Mouse (Mus musculus) testis, postnatal 14 days (tissue): ENCODE results near the gene Lurap1l.
A peak's percentile ranks its signal among the peaks of the same experiment; 100 is the strongest.

Source experiments
- DNase-seq: peaks from one replicate; pipeline ENCODE4 v3.0.0; 2021; ENCODE audit warnings: low spot score

The Lurap1l gene

GRCm38 (mm10) chr4:80917812-80918211 is 7.4 kb downstream of the Lurap1l start:
- DNase-seq: no peak

- DNase-seq: no peak
Observed at GRCm38 (mm10) chr4:80918526-80919129, 8.2 kb downstream of the Lurap1l start.

- no peak for DNase-seq
Observed at GRCm38 (mm10) chr4:80919217-80919867, 8.9 kb downstream of the Lurap1l start.

DNA sequence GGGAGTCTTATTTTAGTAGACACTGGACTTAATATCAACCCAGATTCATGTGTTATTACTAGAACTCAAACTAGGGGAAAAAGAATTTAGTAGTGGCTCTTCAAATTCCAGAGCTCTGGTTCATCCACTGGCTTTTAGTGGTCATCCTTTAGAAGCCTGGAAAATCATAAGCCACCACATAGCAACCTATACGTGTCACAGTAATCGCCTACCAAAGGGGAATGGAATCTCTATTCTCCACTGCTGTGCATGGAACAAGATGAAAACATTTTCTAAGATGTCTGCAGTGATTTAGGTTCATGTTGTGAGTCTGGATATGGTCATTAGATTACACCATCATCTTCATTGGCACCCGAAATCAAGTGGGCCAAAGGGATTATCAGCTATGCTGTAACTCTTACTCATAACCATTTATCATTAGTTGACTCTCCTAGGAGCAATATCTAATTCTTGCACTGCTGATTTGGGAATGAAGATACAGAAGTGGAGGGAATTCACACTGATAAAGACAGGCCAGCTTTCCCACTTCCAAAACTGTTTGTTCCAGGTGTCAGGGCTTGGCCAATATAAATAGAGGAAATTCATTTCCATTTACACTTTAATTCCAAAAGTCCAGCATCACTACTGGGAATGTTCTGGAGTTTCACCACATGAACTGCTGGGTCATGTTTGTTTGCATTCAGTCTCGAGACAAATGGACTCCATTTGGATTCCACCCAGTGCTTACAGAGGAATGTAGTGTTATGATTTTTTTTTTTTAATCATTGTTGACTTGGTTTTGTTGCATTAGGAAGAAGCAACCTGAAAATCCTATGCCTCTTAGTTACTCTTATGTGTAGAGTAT is 11.4 kb downstream of the Lurap1l start:
- no peak for DNase-seq

DNA sequence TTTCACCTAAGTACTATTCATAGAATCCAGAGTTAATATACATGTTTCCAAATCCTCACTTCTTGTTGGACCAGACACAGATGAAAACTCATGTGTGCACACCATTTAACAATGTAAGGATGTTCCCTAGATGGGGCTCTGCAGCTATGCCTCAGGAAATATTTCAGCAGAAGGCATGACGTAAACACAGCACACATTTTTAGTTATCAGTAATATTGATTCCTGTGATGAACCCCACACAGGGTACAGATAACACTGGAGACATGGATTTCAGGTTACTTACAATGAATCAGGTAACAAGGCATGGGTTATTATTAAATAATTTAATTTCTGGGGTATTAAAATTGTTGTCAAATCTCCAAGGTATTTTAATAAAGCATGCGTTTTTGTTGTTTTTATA is 12.2 kb downstream of the Lurap1l start:
- no peak for DNase-seq

DNA sequence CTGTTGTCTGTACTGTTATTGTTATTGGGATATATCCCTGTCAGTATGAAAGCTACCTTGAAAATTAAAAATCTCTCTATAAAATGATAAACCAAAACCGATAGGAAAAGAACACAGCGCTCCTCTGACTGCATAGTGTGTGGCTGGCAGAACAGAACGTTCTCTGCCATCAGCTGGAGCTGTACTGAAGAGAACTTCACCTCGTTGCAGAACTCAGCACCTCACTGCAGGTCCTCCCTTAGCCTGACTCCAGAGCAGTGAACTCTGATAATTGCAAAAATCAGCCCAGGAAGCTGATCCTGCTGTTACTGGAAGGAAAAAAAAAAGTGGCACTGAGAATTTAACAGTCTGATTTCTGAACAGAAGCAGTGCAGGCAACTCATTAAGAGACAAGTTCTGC is 14.4 kb downstream of the Lurap1l start:
- peak; percentile 11 for DNase-seq

DNA sequence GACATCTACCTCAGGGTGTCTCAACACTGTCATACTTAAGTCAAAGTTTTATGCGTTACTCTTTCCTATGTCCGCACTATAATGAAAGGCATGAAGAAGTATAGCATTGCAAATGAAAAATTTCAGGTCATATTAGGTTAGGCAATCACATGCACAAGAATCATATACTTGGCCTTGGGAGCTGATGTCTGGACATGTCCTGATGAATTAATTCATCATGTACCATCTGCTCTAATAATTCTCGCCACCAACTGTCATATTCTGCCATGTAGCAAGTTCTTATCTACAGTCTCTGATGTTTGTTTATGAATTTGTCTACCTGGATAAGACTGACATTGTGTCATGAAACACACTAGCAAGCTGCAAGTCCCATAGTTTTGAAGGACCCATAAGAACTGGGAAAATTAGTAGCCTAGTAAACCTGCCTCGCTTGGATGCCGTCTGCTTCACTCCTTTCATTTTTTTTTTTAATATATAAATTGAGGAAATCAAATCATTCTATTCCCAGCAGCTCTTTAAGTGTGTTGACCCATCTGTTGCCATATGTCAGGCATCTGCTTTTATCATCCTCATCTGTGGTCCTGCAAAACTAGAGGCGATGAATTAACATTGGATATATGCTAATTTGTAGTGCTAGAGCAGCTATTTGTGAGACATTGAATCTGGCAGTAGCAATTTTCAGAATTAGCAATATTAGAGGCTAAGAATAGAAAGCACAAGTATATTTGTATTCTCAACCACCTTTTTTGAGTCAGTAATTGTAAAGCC is 15.5 kb downstream of the Lurap1l start:
- no peak for DNase-seq

DNA sequence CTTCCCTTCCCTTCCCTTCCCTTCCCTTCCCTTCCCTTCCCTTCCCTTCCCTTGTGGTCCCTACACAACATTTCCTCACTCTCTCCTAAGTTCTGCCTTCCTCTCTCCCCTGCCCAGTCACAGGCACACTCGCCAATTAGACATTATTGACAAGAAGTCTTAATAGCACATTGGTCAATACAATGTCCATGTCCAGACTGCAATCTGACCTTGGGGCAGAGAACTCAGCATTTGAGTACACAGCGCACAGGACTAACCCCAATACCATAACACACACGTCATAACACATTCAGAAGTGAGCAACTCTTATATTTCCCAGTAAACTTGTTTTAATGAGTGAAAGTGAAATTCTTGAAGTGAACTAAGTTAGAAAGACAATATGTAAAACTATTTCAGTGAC is 24.3 kb downstream of the Lurap1l start:
- no peak for DNase-seq

DNA sequence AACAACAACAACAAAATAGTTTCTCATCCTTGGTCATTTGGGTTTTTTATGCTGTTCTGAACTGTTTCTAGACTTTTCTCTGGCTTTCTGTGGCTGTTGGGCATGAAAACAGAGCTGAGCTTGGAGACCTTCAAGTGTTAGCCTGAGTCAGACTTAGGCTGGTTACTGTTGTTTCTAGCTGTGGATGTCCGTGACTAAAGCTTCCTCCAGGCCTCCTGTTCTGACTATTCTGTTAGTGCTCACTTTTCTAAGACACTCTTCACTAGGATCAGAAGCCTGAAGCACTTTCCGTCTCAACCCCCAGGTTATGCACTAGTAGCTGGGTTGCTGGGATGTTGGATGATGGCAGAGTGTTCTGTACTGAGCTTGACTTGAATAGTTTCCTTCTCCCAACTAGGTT is 28.7 kb downstream of the Lurap1l start:
- DNase-seq: no peak

DNA sequence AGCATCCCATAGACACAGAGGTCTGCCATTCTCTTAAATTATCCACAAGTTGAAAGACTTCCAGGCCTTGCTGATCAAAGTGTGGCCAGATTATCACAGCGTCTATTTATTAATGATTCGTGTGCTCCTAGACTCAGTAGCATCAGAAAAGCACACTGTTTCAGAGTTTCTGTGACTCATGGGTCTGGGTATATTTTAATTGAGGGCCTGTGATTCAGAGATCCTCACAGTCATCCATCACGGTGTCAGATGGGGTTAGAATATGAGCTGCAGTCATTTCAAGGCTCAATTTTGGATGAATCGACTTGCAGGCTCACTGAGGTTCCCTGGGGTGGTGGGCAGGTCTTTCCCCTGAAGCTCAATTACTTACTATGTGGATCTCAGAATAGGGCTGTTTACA is 30.5 kb downstream of the Lurap1l start:
- DNase-seq: no peak

DNA sequence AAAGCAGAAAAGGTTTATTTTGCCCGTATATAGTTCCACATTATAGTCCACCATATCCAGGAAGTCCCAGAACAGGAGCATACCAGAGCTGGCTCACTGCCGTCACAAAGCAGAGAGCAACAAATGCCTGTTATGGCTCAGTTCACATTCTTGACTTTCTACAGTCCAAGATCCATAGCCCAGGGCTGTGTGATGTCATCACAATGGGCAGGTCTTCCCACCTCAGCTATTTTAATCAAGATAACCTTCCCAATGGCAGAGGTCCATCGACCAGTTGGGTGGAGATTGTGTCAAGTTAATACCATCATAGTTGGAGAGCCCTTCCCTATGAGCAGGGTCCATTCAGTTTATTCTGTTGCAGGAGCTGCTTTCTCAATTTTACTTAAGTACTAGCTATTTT is 31.5 kb downstream of the Lurap1l start:
- DNase-seq: no peak

DNA sequence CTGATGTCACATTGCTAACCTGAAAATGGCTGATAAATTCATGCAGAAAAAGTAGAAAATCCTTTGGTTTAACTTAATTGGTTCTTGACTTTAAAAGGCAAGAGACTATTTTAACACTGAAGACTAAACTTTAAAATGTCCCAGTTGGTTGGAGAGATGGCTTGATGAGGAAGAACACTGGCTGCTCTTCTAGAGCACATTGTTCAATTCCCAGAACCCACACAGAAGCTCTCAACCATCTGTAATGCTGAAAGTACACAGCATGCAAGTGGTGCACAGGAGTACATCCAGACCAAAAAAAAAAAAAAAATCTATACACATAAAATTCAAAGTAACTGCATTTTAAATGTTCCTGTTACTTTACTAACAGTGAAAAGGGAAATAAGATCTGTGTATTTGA is 34.2 kb downstream of the Lurap1l start:
- no peak for DNase-seq

- no peak for DNase-seq
Observed at GRCm38 (mm10) chr4:80949110-80949509, 38.7 kb downstream of the Lurap1l start.

DNA sequence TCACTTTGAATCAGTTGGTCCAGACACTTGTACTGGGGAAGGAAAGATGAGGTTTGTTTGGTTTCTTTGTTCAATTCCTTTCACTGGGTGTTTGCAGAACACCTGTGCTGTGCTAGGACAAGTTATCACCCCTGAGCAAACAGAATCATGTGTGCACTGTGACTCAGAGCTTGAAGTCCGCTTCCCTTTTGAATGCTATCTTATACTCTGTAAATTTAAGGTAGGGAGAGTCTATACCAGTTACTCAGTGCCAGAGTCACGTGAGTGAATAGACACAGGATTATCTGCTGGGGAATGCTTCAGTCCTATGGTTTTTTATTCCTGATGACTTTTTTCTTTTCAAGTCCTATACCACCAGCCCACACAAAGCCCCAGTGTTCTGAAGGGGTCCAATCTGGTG is 39.3 kb downstream of the Lurap1l start:
- no peak for DNase-seq

GRCm38 (mm10) chr4:80950280-80950781 is 39.9 kb downstream of the Lurap1l start:
- DNase-seq: no peak

DNA sequence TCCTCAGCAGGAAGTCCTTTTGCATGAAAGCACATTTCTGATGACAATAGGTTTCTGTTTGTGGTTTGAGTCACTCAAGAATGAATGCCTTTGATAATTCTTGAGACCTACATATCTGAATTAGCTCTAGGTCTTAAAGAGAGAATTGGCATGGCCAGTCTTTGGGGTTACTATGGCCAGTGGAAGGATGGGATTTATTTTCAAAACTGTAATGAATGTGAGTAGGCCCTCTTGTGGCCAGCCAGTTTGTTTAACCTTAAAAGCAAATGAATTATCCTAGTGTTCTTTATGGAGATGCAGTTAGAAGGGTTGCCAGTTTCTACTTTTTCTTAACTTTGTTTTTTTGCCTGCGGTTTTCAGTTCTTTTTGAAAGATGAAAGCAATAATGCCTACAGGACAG is 42.2 kb downstream of the Lurap1l start:
- no peak for DNase-seq

- DNase-seq: no peak
Observed at GRCm38 (mm10) chr4:80955942-80956341, 45.5 kb downstream of the Lurap1l start.

- DNase-seq: no peak
Observed at GRCm38 (mm10) chr4:80967526-80967925, 57.1 kb downstream of the Lurap1l start.

GRCm38 (mm10) chr4:80971846-80972245 is 61.4 kb downstream of the Lurap1l start:
- no peak for DNase-seq

DNA sequence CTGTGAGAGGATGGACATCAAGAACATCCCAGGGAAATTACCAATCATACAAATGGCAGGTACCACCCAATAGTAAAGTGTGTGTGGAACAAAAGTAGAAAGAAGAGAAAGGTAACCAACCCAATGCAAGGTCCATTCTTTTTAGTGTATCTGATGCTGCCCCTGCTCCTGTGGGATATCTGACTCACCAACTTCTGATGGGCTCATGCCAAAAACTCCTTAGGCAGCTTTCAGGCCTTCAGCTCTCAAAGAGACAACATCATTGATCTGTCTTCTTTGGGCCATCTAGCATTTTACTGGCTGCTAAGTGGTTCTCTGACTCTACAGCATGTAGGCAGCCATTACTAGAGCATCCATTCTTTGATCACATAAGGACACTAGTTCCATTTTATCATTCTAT is 63.5 kb downstream of the Lurap1l start:
- no peak for DNase-seq

DNA sequence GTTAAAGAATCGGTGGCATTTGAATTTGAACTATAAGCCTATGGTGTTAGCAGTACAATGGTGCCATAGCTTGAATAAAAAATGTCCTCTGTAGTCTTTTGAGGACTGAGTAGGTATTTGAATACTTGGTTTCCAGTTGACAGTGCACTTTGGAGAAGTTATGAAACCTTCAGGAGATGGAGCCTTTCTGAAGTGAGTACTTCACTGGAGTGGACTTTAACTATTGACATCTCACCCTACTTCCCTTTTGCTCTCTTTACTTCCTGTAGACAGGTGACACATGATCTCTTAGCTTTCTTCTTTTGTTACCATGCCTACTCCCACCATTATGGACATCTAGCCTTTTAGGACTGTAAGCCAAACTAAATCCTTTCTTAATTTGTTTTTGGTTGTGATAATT is 80.4 kb downstream of the Lurap1l start:
- no peak for DNase-seq

GRCm38 (mm10) chr4:81003528-81003927 is 93.1 kb downstream of the Lurap1l start:
- DNase-seq: no peak
